Mouse (Mus musculus): Measurements from ENCODE around the gene C130050O18Rik.

Gene C130050O18Rik

GRCm38 (mm10) chr5:139425198-139425597, 20.1 kb downstream of the C130050O18Rik start:
- no peak for DNase-seq (ENCODE audit: low spot score in 2 of 2)

DNA sequence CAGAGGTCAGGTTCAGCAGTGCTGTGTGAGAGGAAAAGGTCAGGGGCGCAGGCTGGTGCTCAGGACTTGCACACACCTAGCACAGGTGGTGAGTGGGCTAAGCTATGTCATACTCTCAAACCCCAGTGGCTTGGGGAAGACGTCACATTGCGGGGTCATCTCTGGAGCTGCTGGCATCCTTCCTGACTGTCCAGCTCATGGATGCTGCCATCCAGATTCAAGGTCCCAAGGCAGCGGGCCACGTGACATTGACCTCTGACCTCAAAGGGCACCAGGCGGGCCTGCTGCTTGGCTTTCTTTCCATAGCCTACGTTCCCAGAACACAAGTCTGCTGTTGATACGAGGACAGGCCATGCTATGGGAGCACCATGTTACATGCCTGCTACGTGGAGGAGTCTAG, 21.9 kb downstream of the C130050O18Rik start:
- DNase-seq (ENCODE audit: low spot score in 2 of 2), result no peak

GRCm38 (mm10) chr5:139427989-139428388, 22.9 kb downstream of the C130050O18Rik start:
- DNase-seq (ENCODE audit: low spot score in 2 of 2), result no peak

GRCm38 (mm10) chr5:139429818-139430341, 24.8 kb downstream of the C130050O18Rik start:
- no peak for DNase-seq (ENCODE audit: low spot score in 2 of 2)

GRCm38 (mm10) chr5:139432333-139432732, 27.3 kb downstream of the C130050O18Rik start:
- DNase-seq (ENCODE audit: low spot score in 2 of 2), result no peak

GRCm38 (mm10) chr5:139432747-139433508, 27.8 kb downstream of the C130050O18Rik start:
- DNase-seq (ENCODE audit: low spot score in 2 of 2), result no peak

DNA sequence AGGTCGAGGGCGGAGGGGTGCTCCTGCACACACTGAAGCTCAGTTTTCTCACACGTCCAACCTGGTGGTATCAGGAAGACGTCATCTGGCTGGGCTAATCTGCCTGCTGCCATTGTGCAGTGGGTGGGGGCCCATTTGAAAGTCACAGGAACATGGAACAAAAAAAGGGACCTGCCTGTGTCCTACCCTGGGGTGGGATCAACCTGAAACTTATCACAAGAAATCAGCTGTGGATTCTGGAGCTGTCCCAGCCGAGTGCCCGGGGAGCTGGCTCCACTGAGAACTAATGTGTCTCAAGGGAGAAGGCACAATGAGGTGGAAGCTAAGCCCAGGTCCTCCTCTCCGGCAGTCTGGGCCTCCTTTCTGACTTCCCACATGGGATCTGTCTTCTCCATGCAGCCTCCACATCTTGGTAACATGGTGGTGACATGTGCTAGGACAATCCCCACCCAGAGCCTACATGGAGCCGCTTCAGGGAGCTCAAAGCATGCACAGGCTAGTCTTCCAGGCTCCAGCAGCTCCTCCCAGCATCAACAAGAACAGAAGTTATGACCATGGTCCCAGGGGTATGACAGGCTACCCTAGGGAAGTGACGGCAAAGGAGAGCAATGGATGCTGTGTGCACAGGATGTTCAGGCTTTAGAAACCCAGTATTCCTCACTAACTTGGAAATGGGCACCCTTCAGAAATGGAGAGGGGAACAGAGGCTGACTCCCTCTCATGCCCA, 28.9 kb downstream of the C130050O18Rik start:
- DNase-seq (ENCODE audit: low spot score in 2 of 2), result no peak

GRCm38 (mm10) chr5:139434940-139435339, 29.9 kb downstream of the C130050O18Rik start:
- DNase-seq (ENCODE audit: low spot score in 2 of 2), result no peak

DNA sequence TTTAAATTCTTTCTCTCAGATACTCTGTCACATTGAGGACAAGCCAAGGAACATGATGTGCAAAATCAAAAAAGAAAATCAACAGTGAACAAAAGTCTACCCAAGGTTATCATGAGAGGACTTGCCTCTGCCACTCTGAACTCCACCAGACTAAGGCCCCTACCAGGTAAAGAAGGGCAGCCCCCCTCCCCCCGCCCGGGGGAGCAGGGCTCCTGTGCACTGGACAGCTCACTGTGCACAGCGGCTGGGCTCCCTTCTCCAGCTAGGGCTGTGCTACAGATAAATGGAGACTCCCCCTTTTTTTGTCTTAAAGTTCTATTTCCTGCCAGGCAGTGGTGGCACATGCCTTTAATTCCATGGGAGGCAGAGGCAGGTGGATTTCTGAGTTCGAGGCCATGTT, 32.7 kb downstream of the C130050O18Rik start:
- no peak for DNase-seq (ENCODE audit: low spot score in 2 of 2)

DNA sequence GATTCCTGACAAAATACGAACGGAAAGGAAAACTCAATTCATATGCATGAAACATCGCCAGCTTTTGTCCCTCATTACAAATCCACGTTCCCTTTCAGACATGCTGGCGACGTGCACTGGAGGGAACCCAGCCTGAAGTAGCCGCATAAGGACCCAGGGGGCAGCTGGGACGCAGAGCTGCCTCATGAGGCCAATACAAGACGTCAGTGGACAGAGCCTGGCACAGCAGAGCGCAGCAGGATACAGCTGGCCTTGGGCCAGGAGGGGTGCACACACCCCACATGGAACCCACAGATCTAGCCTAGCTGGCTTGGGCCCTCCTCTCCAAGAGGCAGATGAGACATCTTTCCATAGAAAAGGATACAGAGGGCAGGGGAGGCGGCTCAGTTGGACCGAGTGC, 33.4 kb downstream of the C130050O18Rik start:
- DNase-seq (ENCODE audit: low spot score in 2 of 2), result no peak

GRCm38 (mm10) chr5:139440451-139440850, 35.4 kb downstream of the C130050O18Rik start:
- DNase-seq (ENCODE audit: low spot score in 2 of 2), result no peak

DNA sequence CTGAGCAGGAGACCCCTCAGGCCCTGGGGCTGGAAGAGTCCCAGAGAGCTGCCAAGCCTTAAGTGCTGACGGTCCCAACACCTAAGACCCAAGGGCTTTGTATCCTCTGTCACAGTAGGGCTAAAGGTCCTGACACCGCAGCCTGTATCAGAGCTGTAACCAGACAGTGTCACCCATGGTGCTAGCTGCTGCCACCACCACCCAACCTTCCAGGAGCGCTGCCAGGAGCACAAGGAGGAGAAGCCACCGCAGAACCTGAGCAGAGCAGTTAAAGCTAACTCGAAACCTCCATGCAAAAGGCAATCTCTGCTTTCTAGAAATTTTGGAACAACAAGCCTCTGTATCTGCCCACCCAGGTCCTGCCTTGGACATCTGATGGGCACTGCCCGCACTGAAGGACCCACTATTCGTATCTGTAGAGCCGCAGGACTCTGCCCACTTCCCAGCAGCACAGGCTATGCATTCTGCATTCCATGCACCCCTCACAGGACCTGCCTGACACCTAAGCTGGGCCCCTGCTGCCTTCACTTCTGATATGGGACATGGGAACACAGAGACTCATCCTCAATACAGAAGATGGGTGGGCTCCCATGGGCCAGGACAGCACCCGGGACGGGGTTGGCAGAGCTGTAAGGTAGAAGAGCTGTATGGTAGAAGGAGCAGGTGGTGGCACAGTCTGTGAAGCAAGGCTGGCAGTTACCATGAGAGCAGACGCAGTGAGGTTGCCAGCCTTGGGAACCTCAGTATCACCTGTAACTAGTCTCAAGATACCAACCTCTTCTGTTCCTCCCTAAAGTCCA, 36.0 kb downstream of the C130050O18Rik start:
- DNase-seq (ENCODE audit: low spot score in 2 of 2), result no peak

DNA sequence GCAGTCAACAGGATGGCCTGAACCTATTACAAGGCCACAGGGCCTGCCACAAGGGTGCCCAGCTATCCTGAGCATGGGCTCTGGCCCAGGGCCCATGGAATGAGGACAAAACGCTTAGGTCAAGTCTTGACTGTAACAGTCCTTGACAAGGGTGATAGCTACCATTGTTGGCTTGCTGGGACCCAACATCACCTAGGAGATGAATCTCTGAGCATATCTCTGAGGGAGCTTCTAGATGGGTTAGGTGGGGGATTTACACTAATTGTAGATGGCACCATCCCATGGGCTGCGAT, 36.6 kb downstream of the C130050O18Rik start:
- DNase-seq (ENCODE audit: low spot score in 2 of 2), result no peak

DNA sequence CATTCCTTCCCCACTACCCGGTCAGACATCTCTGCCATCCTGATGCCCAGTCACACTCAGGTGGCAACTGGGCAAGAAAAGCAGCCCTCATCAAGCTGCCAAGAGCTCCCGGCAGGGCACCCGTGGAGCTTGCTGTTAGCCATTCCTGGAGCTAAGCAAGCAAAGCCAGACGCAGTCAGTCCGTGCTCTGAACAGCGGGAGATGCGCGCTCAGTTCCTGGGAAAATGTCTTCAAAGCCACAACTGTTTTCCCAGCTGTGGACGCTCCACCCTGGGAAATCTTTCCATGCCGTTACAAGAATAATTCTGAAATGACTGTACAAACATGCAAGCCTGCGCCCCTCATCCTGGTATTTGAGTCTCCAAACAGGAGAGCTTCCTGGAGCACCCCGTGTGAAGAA, 37.3 kb downstream of the C130050O18Rik start:
- no peak for DNase-seq (ENCODE audit: low spot score in 2 of 2)

DNA sequence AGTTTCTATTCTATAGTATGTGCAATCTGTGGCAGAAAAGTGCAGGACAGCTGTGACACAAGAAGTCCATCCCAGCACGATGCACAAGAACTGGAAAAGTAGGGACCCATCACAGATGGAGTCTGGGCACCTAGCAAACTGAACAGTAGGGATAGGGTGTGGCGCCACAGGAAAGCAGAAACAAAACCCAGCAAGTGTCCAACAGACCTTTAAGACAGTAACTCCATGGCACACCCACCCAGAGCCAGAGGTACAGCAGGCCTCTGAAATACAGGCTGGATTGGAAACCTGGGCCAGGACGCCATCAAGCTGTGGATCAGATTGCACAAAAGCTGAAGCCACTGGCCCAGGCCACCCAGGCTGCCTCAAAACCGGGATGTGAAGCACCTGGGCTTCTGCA, 37.9 kb downstream of the C130050O18Rik start:
- no peak for DNase-seq (ENCODE audit: low spot score in 2 of 2)

DNA sequence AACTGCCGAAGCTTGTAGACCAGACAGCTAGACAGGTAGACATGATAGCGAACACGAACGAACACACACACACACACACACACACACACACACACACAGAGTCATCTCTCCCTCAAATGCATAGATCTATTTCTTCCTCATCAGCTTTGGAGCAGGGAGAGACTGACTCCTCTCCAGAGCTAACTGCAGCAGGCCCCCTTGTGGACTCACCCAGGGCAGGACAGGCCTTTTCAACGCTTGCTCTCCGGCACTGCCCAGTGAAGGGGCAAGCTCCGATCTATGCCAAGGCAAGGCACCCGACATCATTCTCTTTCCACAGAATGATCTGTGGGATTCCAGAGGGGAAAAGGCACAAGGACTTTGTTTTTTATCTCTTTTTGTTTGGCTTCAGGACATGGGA, 40.2 kb downstream of the C130050O18Rik start:
- no peak for DNase-seq (ENCODE audit: low spot score in 2 of 2)

- no peak for DNase-seq (ENCODE audit: low spot score in 2 of 2)
These were observed 42.9 kb downstream of the C130050O18Rik start for GRCm38 (mm10) chr5:139448025-139448424.

DNA sequence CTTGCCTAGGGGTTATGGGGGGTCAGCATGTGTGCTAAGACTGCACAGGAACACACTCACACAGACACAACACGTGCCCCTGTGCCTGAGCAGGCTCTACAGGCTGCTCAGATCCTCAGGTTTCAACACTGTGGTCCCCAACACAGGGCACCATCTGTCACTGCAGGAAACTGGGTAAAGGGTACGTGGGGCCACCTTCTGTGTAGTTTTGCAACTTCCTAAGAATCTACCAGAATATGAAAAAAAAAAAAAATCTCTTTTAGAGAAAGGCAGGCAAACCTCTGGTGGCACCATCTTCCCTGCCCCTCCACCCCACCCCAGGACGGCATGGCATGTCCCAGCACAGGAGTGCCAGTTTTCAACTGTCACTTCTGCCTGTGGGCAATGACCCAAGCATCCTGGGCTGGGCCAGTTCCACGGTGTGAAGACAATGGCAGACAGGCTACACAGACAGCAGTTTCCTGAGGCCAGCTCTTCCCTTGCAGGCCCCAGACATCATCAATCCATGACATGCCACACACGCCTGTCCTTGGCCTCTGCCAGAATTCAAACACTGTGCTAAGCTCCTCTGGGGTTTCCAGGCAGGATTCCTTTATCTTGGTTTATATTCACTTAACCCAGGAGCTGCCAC, 44.2 kb downstream of the C130050O18Rik start:
- peak; percentile 42 to 72 for DNase-seq (ENCODE audit: low spot score in 2 of 2)

DNA sequence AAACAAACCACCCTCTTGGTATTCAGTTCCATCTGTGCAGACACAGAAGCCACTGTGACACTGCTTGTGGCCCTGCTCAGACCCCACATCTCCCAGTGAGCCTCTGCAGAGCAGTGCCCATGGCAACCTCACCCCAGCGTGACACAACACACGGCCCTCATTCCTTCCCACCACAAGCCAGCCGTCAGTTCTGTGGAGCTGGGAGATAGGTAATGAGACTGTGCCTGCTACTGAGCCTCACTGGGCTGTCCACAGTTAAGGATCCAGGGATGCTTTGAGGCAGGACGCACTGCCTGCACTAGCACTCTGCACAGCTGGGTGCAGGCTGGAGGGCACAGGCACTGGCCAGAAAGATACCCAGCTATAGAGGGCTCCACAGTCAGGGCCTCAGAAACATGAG, 44.8 kb downstream of the C130050O18Rik start:
- DNase-seq (ENCODE audit: low spot score in 2 of 2), result no peak

GRCm38 (mm10) chr5:139453031-139453430, 48.0 kb downstream of the C130050O18Rik start:
- no peak for DNase-seq (ENCODE audit: low spot score in 2 of 2)

- DNase-seq (ENCODE audit: low spot score in 2 of 2), result no peak
These were observed 50.1 kb downstream of the C130050O18Rik start for GRCm38 (mm10) chr5:139455166-139455565.

- DNase-seq (ENCODE audit: low spot score in 2 of 2), result no peak
These were observed 52.2 kb downstream of the C130050O18Rik start for GRCm38 (mm10) chr5:139457241-139457640.
